In the genomic region with DNA sequence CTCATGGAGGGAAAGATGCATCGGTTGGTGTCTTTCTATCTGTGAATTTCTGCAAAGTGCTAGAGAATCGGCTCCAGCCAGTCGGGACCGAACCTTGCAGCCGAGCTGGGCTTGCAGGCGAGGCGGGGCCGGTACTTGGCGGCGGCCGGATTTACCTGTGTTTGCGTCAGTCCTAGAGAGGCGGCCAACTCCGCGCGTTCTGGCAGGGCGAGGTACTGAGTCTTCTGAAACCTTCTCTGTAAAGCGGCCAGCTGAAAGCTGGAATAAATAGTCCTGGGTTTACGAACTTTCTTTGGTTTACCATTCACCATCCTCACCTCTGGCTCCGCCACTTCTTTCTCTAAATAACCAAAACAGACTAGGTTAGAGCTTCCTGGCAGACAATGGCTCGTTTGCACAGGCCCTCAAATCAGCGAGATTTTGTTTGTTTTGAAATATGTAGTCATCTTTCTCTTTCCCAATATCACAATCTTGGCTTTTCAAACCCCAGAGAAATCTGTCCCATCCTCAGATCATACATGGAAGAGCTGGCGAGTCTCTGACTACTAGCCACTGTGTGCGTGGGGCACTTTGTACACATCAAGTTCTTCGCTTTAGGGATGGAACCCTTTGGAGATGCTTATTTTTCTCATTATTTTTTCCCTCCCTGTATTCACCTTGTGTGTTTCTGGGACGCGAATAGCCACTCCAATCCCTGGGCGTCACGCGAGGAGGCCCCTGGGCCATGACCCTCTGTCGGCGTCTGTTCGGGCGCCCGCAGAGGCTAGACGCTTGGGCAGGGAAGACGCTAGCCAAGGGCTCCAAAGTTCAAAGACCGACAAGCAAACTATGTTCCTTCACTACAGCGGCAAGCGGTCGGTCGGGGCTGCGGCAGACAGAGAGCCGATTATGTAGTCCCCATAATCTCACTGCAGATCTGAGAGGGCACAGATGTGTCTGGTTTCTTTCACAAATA, we compare ENCODE assay signal across 10 mouse cellular contexts. TPM values are rescaled to one million over a fixed set of nuclear protein-coding genes. Genes with fewer than 3 reads are reported as not detected.
DNase-seq lines count a peak whose midpoint lies in the region; ATAC-seq lines count a peak whose summit lies in the region.
"Had no signal": no experiment of that assay in that cellular context is flagged by ENCODE, and none has a peak within 500 bp of the region (broad histone marks: within the 10 kb centered on the region; RNA-seq: fewer than 3 reads in every experiment).

No protein-coding gene starts in this region.

- peak; percentile 18 for DNase-seq in kidney, postnatal 10 days
- no peak for DNase-seq in kidney, postnatal 14 days
- DNase-seq in embryo, embryonic 10.5 days (ENCODE audit: low spot score), result peak; percentile 61
- DNase-seq in midbrain, embryonic 14.5 days, result peak; percentile 54
- no peak for DNase-seq in ovary, postnatal 14 days (ENCODE audit: low spot score)
- DNase-seq in frontal cortex, postnatal 25 days (ENCODE audit: low spot score in 2 of 2), result no peak

- H3K4me2 ChIP-seq in forebrain, embryonic 13.5 days, result peak overlapping the region; percentile 81
- H3K4me2 ChIP-seq in midbrain, embryonic 14.5 days (ENCODE audit: low read length), result no peak overlapping the region
- H3K4me2 ChIP-seq: liver, embryonic 15.5 days had no signal

- no peaks in the 10 kb centered on the region for H3K36me3 ChIP-seq in forebrain, embryonic 13.5 days (ENCODE audit: poor library complexity, severe bottlenecking)
- no peaks in the 10 kb centered on the region for H3K36me3 ChIP-seq in midbrain, embryonic 14.5 days (ENCODE audit: control insufficient read depth, insufficient read depth, low read length)
- H3K36me3 ChIP-seq: liver, embryonic 15.5 days; neural tube, embryonic 12.5 days had no signal

- H3K9me3 ChIP-seq in forebrain, embryonic 13.5 days (replicated peaks), result no peaks in the 10 kb centered on the region
- no peaks in the 10 kb centered on the region for H3K9me3 ChIP-seq in midbrain, embryonic 14.5 days (ENCODE audit: control insufficient read depth, low read length)
- H3K9me3 ChIP-seq: liver, embryonic 15.5 days; neural tube, embryonic 12.5 days had no signal

- 1% methylated on average over 44 of the region's 44 CpGs for WGBS in forebrain, embryonic 13.5 days
- under 1% methylated on average over 44 of the region's 44 CpGs for WGBS in midbrain, embryonic 14.5 days

- ATAC-seq in forebrain, embryonic 13.5 days, result no peak
- ATAC-seq in midbrain, embryonic 14.5 days (ENCODE audit: low FRiP score, low TSS enrichment), result no peak

- peaks cover 86% of the 10 kb centered on the region for H3K27me3 ChIP-seq in forebrain, embryonic 13.5 days
- H3K27me3 ChIP-seq in midbrain, embryonic 14.5 days (ENCODE audit: control insufficient read depth, insufficient read depth, low read length), result peaks cover 98% of the 10 kb centered on the region

- H3K27ac ChIP-seq in forebrain, embryonic 13.5 days, result peak overlapping the region; percentile 96
- no peak overlapping the region for H3K27ac ChIP-seq in midbrain, embryonic 14.5 days (replicated peaks; ENCODE audit: low read depth, low read length)
- H3K27ac ChIP-seq: liver, embryonic 15.5 days; neural tube, embryonic 12.5 days had no signal

- H3K4me3 ChIP-seq in forebrain, embryonic 13.5 days, result peak overlapping the region; percentile 67
- peak overlapping the region; percentile 39 for H3K4me3 ChIP-seq in midbrain, embryonic 14.5 days (replicated peaks; ENCODE audit: low read depth, low read length)
- H3K4me3 ChIP-seq: erythroblast, embryonic 14.5 days; liver, embryonic 15.5 days; neural tube, embryonic 12.5 days had no signal

- peaks cover 16% of the 10 kb centered on the region; the same call in 1 of the 2 replicates for H3K4me1 ChIP-seq in forebrain, embryonic 13.5 days
- peaks cover 8% of the 10 kb centered on the region for H3K4me1 ChIP-seq in midbrain, embryonic 14.5 days (ENCODE audit: control insufficient read depth, insufficient read depth, low read length)
- H3K4me1 ChIP-seq: liver, embryonic 15.5 days had no signal

- peak overlapping the region; percentile 94 for H3K9ac ChIP-seq in forebrain, embryonic 13.5 days
- H3K9ac ChIP-seq in midbrain, embryonic 14.5 days (replicated peaks; ENCODE audit: low read length), result no peak overlapping the region
- H3K9ac ChIP-seq: liver, embryonic 15.5 days; neural tube, embryonic 12.5 days had no signal

RNA-seq across cellular contexts. Expression of gene Dlx5, which starts 2.2 kb away (rescaled TPM):
- 84.5 and 91.5 TPM in 2 replicates for polyA plus RNA-seq in forebrain, embryonic 13.5 days (2015; fragmentation: Nextera tagmentation; extraction: Ambion mirVana)
- 0.26 and 0.82 TPM in 2 replicates for polyA plus RNA-seq in midbrain, embryonic 14.5 days (2014; fragmentation: Nextera tagmentation; extraction: Ambion mirVana)
- polyA plus RNA-seq: erythroblast, embryonic 14.5 days; liver, embryonic 15.5 days had no signal

RNA-seq across cellular contexts. Expression of gene Dlx6, which starts 16.5 kb away (rescaled TPM):
- polyA plus RNA-seq in forebrain, embryonic 13.5 days (2015; fragmentation: Nextera tagmentation; extraction: Ambion mirVana), result 15.5 and 16.2 TPM in 2 replicates
- not detected in 2 replicates for polyA plus RNA-seq in midbrain, embryonic 14.5 days (2014; fragmentation: Nextera tagmentation; extraction: Ambion mirVana)
- polyA plus RNA-seq: erythroblast, embryonic 14.5 days; liver, embryonic 15.5 days; neural tube, embryonic 12.5 days had no signal

Comparison
In these comparisons a context has a peak if more than half of its experiments do, and no peak if none do; other contexts are left out.
1. DNase-seq: peak in kidney, postnatal 10 days (single experiment), embryo, embryonic 10.5 days (single experiment) and midbrain, embryonic 14.5 days (single experiment); none in kidney, postnatal 14 days (single experiment), ovary, postnatal 14 days (single experiment) and frontal cortex, postnatal 25 days (0 of 2).
2. RNA of gene Dlx5, which starts 2.2 kb away (polyA plus RNA-seq): 84.5 to 91.5 TPM in forebrain, embryonic 13.5 days; 0.26 to 0.82 TPM in midbrain, embryonic 14.5 days; every median in the first group is over 10 times any median in the second.
3. RNA of gene Dlx6, which starts 16.5 kb away (polyA plus RNA-seq): 15.5 to 16.2 TPM in forebrain, embryonic 13.5 days; not detected in midbrain, embryonic 14.5 days; every median in the first group is over 10 times any median in the second.